Mouse (Mus musculus): ENCODE measurements at regions not wholly inside any gene's neighbourhood (a gene's known extent, or its start where the extent isn't known, plus 50 kb on each side); places are given as distances from the start of the nearest gene placed in this dataset.
"Not testable (repeated sequence)": the region's sequence is repeated elsewhere in the genome, so short reads cannot be mapped to it uniquely, and the experiment has no call there.

- no peaks in the 10 kb centered on the region for H3K27me3 ChIP-seq (ENCODE audit: control insufficient read depth, insufficient read depth, insufficient read length)
- no peak overlapping the region for H3ac ChIP-seq (ENCODE audit: control insufficient read depth, insufficient read length)
- TF ChIP-seq MYOG (IDR thresholded peaks at IDR 0.05; ENCODE audit: control insufficient read depth in 1 of 3, insufficient read depth in 1 of 3, insufficient read length in 2 of 3, low read depth in 2 of 3) (no peak), REST (IDR thresholded peaks at IDR 0.05; ENCODE audit: insufficient read depth, insufficient read length) (no peak), TCF3 (IDR thresholded peaks at IDR 0.05; ENCODE audit: insufficient read length, low read depth) (no peak), USF1 (IDR thresholded peaks at IDR 0.05; ENCODE audit: low read depth) (no peak), SRF (IDR thresholded peaks at IDR 0.05; ENCODE audit: control insufficient read depth, insufficient read length, low read depth) (no peak), CEBPB (IDR thresholded peaks at IDR 0.05; ENCODE audit: insufficient read depth, poor library complexity, severe bottlenecking) (no peak), POLR2AphosphoS2 (IDR thresholded peaks at IDR 0.05; ENCODE audit: insufficient read length, low read depth) (no peak), MYOD1 (IDR thresholded peaks at IDR 0.05; ENCODE audit: control insufficient read depth in 1 of 3, insufficient read length in 2 of 3, low read depth in 2 of 3) (no peak), POLR2A (IDR thresholded peaks at IDR 0.05; ENCODE audit: insufficient read length, low read depth) (no peak), TCF12 (IDR thresholded peaks at IDR 0.05; ENCODE audit: insufficient read depth, poor library complexity, severe bottlenecking) (no peak), E2F4 (IDR thresholded peaks at IDR 0.05; ENCODE audit: insufficient read depth) (no peak), MAX (IDR thresholded peaks at IDR 0.05; ENCODE audit: low read depth) (no peak)
- no peak overlapping the region for H3K4me2 ChIP-seq (ENCODE audit: low read depth)
- H3K36me3 ChIP-seq (ENCODE audit: control insufficient read depth, insufficient read depth) = no peaks in the 10 kb centered on the region
- no peak overlapping the region for H3K4me3 ChIP-seq
- no peaks in the 10 kb centered on the region for H3K79me2 ChIP-seq (ENCODE audit: control insufficient read depth, insufficient read depth)
These were observed 151.0 kb upstream of the 1700012A03Rik start for GRCm38 (mm10) chr6:31899055-31899454.

- Histone ChIP-seq H3K27me3 (ENCODE audit: control insufficient read depth, insufficient read depth, insufficient read length) (no peaks in the 10 kb centered on the region), H3K4me2 (ENCODE audit: low read depth) (no peak overlapping the region), H3K4me3 (no peak overlapping the region), H3K79me2 (ENCODE audit: control insufficient read depth, insufficient read depth) (no peaks in the 10 kb centered on the region), H3ac (ENCODE audit: control insufficient read depth, insufficient read length) (no peak overlapping the region), H3K36me3 (ENCODE audit: control insufficient read depth, insufficient read depth) (no peaks in the 10 kb centered on the region)
- TF ChIP-seq POLR2A (IDR thresholded peaks at IDR 0.05; ENCODE audit: insufficient read length, low read depth) (no peak), REST (IDR thresholded peaks at IDR 0.05; ENCODE audit: insufficient read depth, insufficient read length) (no peak), E2F4 (IDR thresholded peaks at IDR 0.05; ENCODE audit: insufficient read depth) (no peak), MAX (IDR thresholded peaks at IDR 0.05; ENCODE audit: low read depth) (no peak), TCF12 (IDR thresholded peaks at IDR 0.05; ENCODE audit: insufficient read depth, poor library complexity, severe bottlenecking) (no peak), MYOD1 (IDR thresholded peaks at IDR 0.05; ENCODE audit: control insufficient read depth in 1 of 3, insufficient read length in 2 of 3, low read depth in 2 of 3) (no peak), TCF3 (IDR thresholded peaks at IDR 0.05; ENCODE audit: insufficient read length, low read depth) (no peak), POLR2AphosphoS2 (IDR thresholded peaks at IDR 0.05; ENCODE audit: insufficient read length, low read depth) (no peak), MYOG (IDR thresholded peaks at IDR 0.05; ENCODE audit: control insufficient read depth in 1 of 3, insufficient read depth in 1 of 3, insufficient read length in 2 of 3, low read depth in 2 of 3) (no peak), USF1 (IDR thresholded peaks at IDR 0.05; ENCODE audit: low read depth) (no peak), CEBPB (IDR thresholded peaks at IDR 0.05; ENCODE audit: insufficient read depth, poor library complexity, severe bottlenecking) (no peak), SRF (IDR thresholded peaks at IDR 0.05; ENCODE audit: control insufficient read depth, insufficient read length, low read depth) (no peak)
These were observed 151.4 kb upstream of the 1700012A03Rik start for GRCm38 (mm10) chr6:31898609-31899008.

GRCm38 (mm10) chr6:31897001-31897400 lies 153.0 kb upstream of the 1700012A03Rik start:
- no peaks in the 10 kb centered on the region for H3K27me3 ChIP-seq (ENCODE audit: control insufficient read depth, insufficient read depth, insufficient read length)
- no peaks in the 10 kb centered on the region for H3K36me3 ChIP-seq (ENCODE audit: control insufficient read depth, insufficient read depth)
- no peak overlapping the region for H3K4me2 ChIP-seq (ENCODE audit: low read depth)
- H3K79me2 ChIP-seq (ENCODE audit: control insufficient read depth, insufficient read depth) = no peaks in the 10 kb centered on the region
- H3ac ChIP-seq (ENCODE audit: control insufficient read depth, insufficient read length) = no peak overlapping the region
- TF ChIP-seq USF1 (IDR thresholded peaks at IDR 0.05; ENCODE audit: low read depth) (no peak), MYOG (IDR thresholded peaks at IDR 0.05; ENCODE audit: control insufficient read depth in 1 of 3, insufficient read depth in 1 of 3, insufficient read length in 2 of 3, low read depth in 2 of 3) (no peak), TCF12 (IDR thresholded peaks at IDR 0.05; ENCODE audit: insufficient read depth, poor library complexity, severe bottlenecking) (no peak), TCF3 (IDR thresholded peaks at IDR 0.05; ENCODE audit: insufficient read length, low read depth) (no peak), MAX (IDR thresholded peaks at IDR 0.05; ENCODE audit: low read depth) (no peak), POLR2AphosphoS2 (IDR thresholded peaks at IDR 0.05; ENCODE audit: insufficient read length, low read depth) (no peak), REST (IDR thresholded peaks at IDR 0.05; ENCODE audit: insufficient read depth, insufficient read length) (no peak)
- no peak overlapping the region for H3K4me3 ChIP-seq

- Histone ChIP-seq H3K4me2 (ENCODE audit: low read depth) (no peak overlapping the region), H3K79me2 (ENCODE audit: control insufficient read depth, insufficient read depth) (no peaks in the 10 kb centered on the region), H3K36me3 (ENCODE audit: control insufficient read depth, insufficient read depth) (no peaks in the 10 kb centered on the region), H3K4me3 (no peak overlapping the region), H3K27me3 (ENCODE audit: control insufficient read depth, insufficient read depth, insufficient read length) (no peaks in the 10 kb centered on the region), H3ac (ENCODE audit: control insufficient read depth, insufficient read length) (no peak overlapping the region)
- TF ChIP-seq MAX (IDR thresholded peaks at IDR 0.05; ENCODE audit: low read depth) = no peak
- TF ChIP-seq E2F4 (IDR thresholded peaks at IDR 0.05; ENCODE audit: insufficient read depth) = no peak
- no peak for TF ChIP-seq TCF12 (IDR thresholded peaks at IDR 0.05; ENCODE audit: insufficient read depth, poor library complexity, severe bottlenecking)
- no peak for TF ChIP-seq REST (IDR thresholded peaks at IDR 0.05; ENCODE audit: insufficient read depth, insufficient read length)
- TF ChIP-seq SRF (IDR thresholded peaks at IDR 0.05; ENCODE audit: control insufficient read depth, insufficient read length, low read depth) = no peak
- TF ChIP-seq POLR2AphosphoS2 (IDR thresholded peaks at IDR 0.05; ENCODE audit: insufficient read length, low read depth) = no peak
- no peak for TF ChIP-seq CEBPB (IDR thresholded peaks at IDR 0.05; ENCODE audit: insufficient read depth, poor library complexity, severe bottlenecking)
- TF ChIP-seq MYOG (IDR thresholded peaks at IDR 0.05; ENCODE audit: control insufficient read depth in 1 of 3, insufficient read depth in 1 of 3, insufficient read length in 2 of 3, low read depth in 2 of 3) = no peak
These were observed 154.2 kb upstream of the 1700012A03Rik start for GRCm38 (mm10) chr6:31895835-31896234.

- Histone ChIP-seq H3K36me3 (ENCODE audit: control insufficient read depth, insufficient read depth) (no peaks in the 10 kb centered on the region), H3K4me2 (ENCODE audit: low read depth) (no peak overlapping the region), H3K27me3 (ENCODE audit: control insufficient read depth, insufficient read depth, insufficient read length) (no peaks in the 10 kb centered on the region), H3ac (ENCODE audit: control insufficient read depth, insufficient read length) (no peak overlapping the region), H3K79me2 (ENCODE audit: control insufficient read depth, insufficient read depth) (no peaks in the 10 kb centered on the region), H3K4me3 (no peak overlapping the region)
- TF ChIP-seq MYOD1 (IDR thresholded peaks at IDR 0.05; ENCODE audit: control insufficient read depth in 1 of 3, insufficient read length in 2 of 3, low read depth in 2 of 3) (no peak), E2F4 (IDR thresholded peaks at IDR 0.05; ENCODE audit: insufficient read depth) (no peak), REST (IDR thresholded peaks at IDR 0.05; ENCODE audit: insufficient read depth, insufficient read length) (no peak), POLR2A (IDR thresholded peaks at IDR 0.05; ENCODE audit: insufficient read length, low read depth) (no peak), MAX (IDR thresholded peaks at IDR 0.05; ENCODE audit: low read depth) (no peak), CEBPB (IDR thresholded peaks at IDR 0.05; ENCODE audit: insufficient read depth, poor library complexity, severe bottlenecking) (no peak), POLR2AphosphoS2 (IDR thresholded peaks at IDR 0.05; ENCODE audit: insufficient read length, low read depth) (no peak), MYOG (IDR thresholded peaks at IDR 0.05; ENCODE audit: control insufficient read depth in 1 of 3, insufficient read depth in 1 of 3, insufficient read length in 2 of 3, low read depth in 2 of 3) (no peak), TCF12 (IDR thresholded peaks at IDR 0.05; ENCODE audit: insufficient read depth, poor library complexity, severe bottlenecking) (no peak), TCF3 (IDR thresholded peaks at IDR 0.05; ENCODE audit: insufficient read length, low read depth) (no peak), SRF (IDR thresholded peaks at IDR 0.05; ENCODE audit: control insufficient read depth, insufficient read length, low read depth) (no peak), USF1 (IDR thresholded peaks at IDR 0.05; ENCODE audit: low read depth) (no peak)
These were observed 163.1 kb upstream of the 1700012A03Rik start for GRCm38 (mm10) chr6:31886931-31887330.

- H3K4me2 ChIP-seq (ENCODE audit: low read depth); H3ac ChIP-seq (ENCODE audit: control insufficient read depth, insufficient read length); H3K27me3 ChIP-seq (ENCODE audit: control insufficient read depth, insufficient read depth, insufficient read length); H3K4me3 ChIP-seq; H3K79me2 ChIP-seq (ENCODE audit: control insufficient read depth, insufficient read depth); H3K36me3 ChIP-seq (ENCODE audit: control insufficient read depth, insufficient read depth): not testable (repeated sequence)
These were observed 164.8 kb upstream of the 1700012A03Rik start for GRCm38 (mm10) chr6:31885196-31885595.

Data from myocyte (in vitro differentiated cells).